Mouse (Mus musculus) lung, adult 2 months (tissue): ENCODE measurements at regions not wholly inside any gene's neighbourhood (a gene's known extent, or its start where the extent isn't known, plus 50 kb on each side); places are given as distances from the start of the nearest gene placed in this dataset.

Source experiments
- DNase-seq: peaks from one replicate; pipeline ENCODE4 v3.0.0; 2022
- H3K4me1 ChIP-seq: fragments of 200-500 bp; 2 replicates; pipeline ENCODE4 v1.6.1; 2011; ENCODE audit warnings: low read length; ENCODE audit not compliant: control insufficient read depth, insufficient read depth
- H3K4me3 ChIP-seq: fragments of 200-500 bp; replicated peaks from 2 replicates; pipeline ENCODE3; 2011; ENCODE audit warnings: low read depth, mild to moderate bottlenecking, control low read depth, low read length; ENCODE audit errors: extremely low read depth
- CTCF ChIP-seq: fragments of 200-500 bp; IDR thresholded peaks from 2 replicates; pipeline ENCODE4 v1.5.1; 2011; ENCODE audit warnings: mild to moderate bottlenecking, low read length, control low read depth; ENCODE audit not compliant: insufficient read depth
- POLR2A ChIP-seq: fragments of 200-500 bp; IDR thresholded peaks from 2 replicates; pipeline ENCODE4 v1.6.1; 2011; ENCODE audit warnings: low read depth, mild to moderate bottlenecking, control low read depth, low read length, borderline replicate concordance; ENCODE audit errors: extremely low read depth
- WGBS: fragments of 180-500 bp; shearing (Covaris S2); methylation state at CpG from one replicate; pipeline ENCODE4 v1.1.7; 2018; 5-methylcytosine and 5-hydroxymethylcytosine counted together

GRCm38 (mm10) chr15:62098791-62099660 lies 1176.2 kb upstream of the A1bg start:
- TF ChIP-seq POLR2A: no peak
- TF ChIP-seq CTCF: no peak
- peak; percentile 31 for DNase-seq
- Histone ChIP-seq H3K4me3 (no peak overlapping the region), H3K4me1 (no peaks in the 10 kb centered on the region; the same call in 1 of the 2 replicates)
- WGBS: 55% methylated on average over 16 of the region's 16 CpGs

GRCm38 (mm10) chr15:62096778-62097177 lies 1174.0 kb upstream of the A1bg start:
- no peaks in the 10 kb centered on the region; the same call in 1 of the 2 replicates for H3K4me1 ChIP-seq
- TF ChIP-seq POLR2A (no peak), CTCF (no peak)
- H3K4me3 ChIP-seq: no peak overlapping the region
- WGBS: 68% methylated on average over 7 of the region's 7 CpGs
- no peak for DNase-seq

GRCm38 (mm10) chr15:62095198-62095597 lies 1172.4 kb upstream of the A1bg start:
- 81% methylated on average over 3 of the region's 3 CpGs for WGBS
- DNase-seq: no peak
- Histone ChIP-seq H3K4me3 (no peak overlapping the region), H3K4me1 (no peaks in the 10 kb centered on the region; the same call in 1 of the 2 replicates)
- no peak for TF ChIP-seq CTCF
- no peak for TF ChIP-seq POLR2A

GRCm38 (mm10) chr15:62093672-62094071 lies 1170.9 kb upstream of the A1bg start:
- DNase-seq: no peak
- TF ChIP-seq POLR2A: no peak
- no peak for TF ChIP-seq CTCF
- WGBS: 77% methylated on average over 4 of the region's 4 CpGs
- Histone ChIP-seq H3K4me1 (no peaks in the 10 kb centered on the region; the same call in 1 of the 2 replicates), H3K4me3 (no peak overlapping the region)

- TF ChIP-seq CTCF (no peak), POLR2A (no peak)
- H3K4me1 ChIP-seq: no peaks in the 10 kb centered on the region; the same call in 1 of the 2 replicates
- 23% methylated on average over 5 of the region's 5 CpGs for whole genome bisulfite sequencing
- no peak for DNase-seq
- H3K4me3 ChIP-seq: no peak overlapping the region
Measured at GRCm38 (mm10) chr15:62092671-62093185, 1169.9 kb upstream of the A1bg start.

GRCm38 (mm10) chr15:62091746-62092659 lies 1169.2 kb upstream of the A1bg start:
- no peak for TF ChIP-seq POLR2A
- no peak for TF ChIP-seq CTCF
- no peak overlapping the region for H3K4me3 ChIP-seq
- WGBS: 66% methylated on average over 12 of the region's 12 CpGs
- DNase-seq: no peak
- H3K4me1 ChIP-seq: no peaks in the 10 kb centered on the region; the same call in 1 of the 2 replicates

- no peak overlapping the region for H3K4me3 ChIP-seq
- no peaks in the 10 kb centered on the region; the same call in 1 of the 2 replicates for H3K4me1 ChIP-seq
- DNase-seq: no peak
- TF ChIP-seq CTCF (no peak), POLR2A (no peak)
- 98% methylated on average over 5 of the region's 5 CpGs for WGBS
Measured at GRCm38 (mm10) chr15:62091144-62091543, 1168.3 kb upstream of the A1bg start.

- 94% methylated on average over 4 of the region's 4 CpGs for WGBS
- H3K4me3 ChIP-seq: no peak overlapping the region
- DNase-seq: no peak
- H3K4me1 ChIP-seq: no peaks in the 10 kb centered on the region
- TF ChIP-seq CTCF (no peak), POLR2A (no peak)
Measured at GRCm38 (mm10) chr15:62088341-62088740, 1165.5 kb upstream of the A1bg start.

- no peak for DNase-seq
- Histone ChIP-seq H3K4me1 (no peaks in the 10 kb centered on the region), H3K4me3 (no peak overlapping the region)
- 85% methylated on average over 6 of the region's 6 CpGs for WGBS
- no peak for TF ChIP-seq CTCF
- TF ChIP-seq POLR2A: no peak
Measured at GRCm38 (mm10) chr15:62087755-62088154, 1164.9 kb upstream of the A1bg start.
